Mouse (Mus musculus) retina, embryonic 14.5 days (tissue): ENCODE data around the gene Thrb.

Experiments
- DNase-seq: peaks from one replicate; pipeline ENCODE4 v3.0.0-alpha.2; 2015; ENCODE audit warnings: low spot score

The Thrb gene

DNA sequence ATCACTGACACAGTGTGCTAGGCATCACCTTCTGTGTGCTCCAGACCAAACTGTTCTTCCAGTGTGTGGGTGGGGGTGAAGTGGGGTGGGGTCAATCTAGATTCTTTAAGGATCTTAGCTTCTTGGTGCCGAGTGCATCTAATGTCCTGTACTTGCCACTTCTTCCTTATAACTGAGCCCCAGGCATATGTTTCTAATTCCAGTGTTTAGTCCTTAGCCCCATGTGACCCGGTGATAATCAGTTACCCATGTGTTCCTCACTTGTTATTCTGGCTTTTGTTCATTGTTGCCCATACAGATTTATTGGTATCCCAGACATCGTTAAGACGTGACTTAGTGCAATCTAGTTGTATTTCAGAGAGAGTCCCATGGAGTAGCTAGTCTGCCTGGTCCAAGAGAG lies 121.9 kb downstream of the Thrb start:
- DNase-seq = no peak

DNA sequence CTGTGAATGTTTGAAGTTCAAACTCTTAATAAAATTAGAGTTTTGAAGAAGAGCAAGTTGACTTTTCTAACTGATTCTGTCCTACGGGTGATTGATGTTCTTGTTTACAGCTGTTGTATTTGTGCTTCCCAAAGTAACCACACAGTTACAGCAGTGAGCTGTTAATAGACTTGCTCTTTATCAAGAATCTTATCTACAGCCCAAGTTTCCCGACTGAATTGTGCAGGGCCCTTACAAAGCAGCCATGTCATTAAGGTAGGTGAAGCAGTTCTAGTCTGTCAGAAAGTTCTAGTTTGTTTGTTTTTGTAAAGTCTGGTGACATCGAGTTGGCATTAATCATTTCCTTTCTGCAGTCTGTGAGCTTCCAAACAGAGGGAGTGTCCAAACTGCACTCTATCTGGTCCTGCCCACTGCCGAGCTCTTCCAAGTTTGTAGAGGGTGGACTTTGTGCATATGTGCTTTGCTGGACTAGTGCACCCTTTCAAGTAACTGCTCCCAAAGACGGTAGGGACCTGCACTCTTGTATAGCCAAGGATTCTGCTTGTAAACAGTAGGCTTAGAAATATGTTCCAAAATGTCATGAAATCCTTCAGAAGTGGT lies 124.2 kb downstream of the Thrb start:
- DNase-seq = no peak

DNA sequence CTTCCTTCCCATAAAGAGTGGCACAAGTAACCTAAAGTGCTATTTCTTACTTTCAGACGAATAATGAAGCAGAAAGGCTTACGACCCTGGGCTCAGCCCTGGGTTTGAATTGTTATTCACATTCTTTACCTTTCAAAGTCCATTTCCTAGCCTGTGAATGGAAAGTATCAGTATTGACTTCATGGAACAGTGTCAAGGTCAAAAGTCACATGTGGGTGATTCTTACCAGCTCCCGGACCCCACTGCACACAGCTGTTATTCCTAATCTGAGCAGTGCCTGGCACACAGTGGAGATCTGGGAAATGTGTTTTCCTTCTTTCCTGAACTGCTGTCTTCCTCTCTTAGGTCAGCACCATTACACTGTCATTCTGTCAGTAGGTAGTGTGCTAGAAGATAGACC lies 125.3 kb downstream of the Thrb start:
- no peak for DNase-seq

DNA sequence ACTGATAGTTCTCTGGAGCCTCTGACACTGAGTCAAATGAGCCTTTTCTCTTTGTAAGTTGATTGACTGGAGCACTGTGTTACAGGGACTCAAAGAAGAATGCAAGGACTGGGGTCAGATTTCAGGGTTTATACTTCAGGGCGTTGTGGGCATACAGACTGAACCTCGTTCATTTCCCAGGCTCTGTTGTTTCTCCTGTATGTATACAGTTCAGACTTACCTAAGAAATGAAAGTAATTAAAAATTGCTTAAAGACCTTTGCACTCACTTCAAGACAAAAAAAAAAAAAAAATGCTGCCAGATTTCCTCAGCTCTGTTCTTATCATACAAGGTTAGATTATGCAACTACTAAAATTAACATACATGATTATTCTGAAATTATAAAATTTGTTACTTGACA lies 126.2 kb downstream of the Thrb start:
- DNase-seq = no peak

DNA sequence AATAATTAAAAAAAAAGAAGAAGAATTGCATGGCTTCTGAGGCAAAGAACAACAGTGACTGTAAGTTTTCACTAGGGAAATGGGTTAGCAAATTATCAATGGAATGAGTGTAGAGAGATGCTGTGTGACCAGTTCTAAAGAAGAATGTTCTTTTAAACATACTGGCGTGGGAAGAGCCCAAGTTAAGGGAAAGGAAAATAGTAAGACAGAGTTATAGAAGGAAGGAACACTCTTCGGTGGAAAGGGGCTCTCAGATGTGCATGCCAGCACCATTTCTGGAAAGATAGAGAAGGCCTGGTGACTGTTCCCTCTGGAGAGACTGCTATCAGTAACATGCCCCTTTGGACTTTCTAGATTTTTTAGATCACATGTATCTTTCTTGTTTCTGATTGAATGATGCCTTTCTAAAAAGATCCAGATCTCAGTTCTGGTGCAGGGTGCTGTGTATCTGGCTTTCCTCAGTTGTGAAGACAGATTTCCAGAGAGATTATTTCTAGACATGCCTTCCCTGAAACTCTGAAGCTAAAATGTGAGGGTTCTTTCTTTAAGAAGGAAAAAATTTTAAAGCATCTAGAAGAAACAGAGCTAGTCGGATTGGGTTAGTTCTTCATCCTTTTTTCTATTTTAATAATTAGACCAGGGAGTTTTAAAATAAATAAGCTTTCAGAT lies 144.0 kb downstream of the Thrb start:
- no peak for DNase-seq

DNA sequence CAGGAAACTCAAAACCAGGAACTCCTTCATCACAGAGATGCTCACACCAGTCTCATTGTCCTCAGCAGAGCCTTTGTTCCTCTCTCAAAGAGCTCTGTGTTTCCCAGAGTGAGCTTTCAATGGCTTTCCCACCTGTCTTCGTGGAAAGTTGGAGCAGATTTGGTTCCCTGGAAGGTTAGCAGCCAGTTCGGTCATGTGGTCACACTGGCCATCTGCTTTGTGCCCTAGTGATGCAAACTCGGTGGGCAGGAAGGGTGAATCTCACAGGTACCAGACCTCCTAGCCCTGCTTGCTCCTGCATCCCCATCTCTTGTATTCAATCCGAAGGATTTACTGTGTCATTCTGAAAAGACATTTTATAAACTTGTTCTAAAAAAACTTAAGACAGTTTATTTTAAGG lies 151.0 kb downstream of the Thrb start:
- DNase-seq = no peak

DNA sequence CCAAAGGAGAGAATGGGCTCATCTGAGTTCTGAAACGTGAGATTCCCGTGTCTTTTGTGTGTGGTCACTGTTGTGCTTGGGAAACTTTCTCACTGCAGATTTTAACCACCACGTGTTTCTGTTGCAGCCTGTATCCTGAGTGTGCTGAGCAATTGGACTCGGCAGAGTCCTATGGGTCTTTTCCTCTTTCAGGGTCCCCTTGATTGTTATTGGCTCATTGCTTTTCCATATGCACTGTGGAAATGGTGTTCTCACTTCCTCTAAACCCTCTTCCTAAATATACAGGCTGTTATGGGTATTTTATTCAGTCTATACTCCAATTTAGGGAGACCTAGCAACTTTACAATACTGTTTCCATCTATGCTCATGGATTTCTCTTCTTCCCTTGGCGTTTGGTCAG lies 152.4 kb downstream of the Thrb start:
- no peak for DNase-seq

DNA sequence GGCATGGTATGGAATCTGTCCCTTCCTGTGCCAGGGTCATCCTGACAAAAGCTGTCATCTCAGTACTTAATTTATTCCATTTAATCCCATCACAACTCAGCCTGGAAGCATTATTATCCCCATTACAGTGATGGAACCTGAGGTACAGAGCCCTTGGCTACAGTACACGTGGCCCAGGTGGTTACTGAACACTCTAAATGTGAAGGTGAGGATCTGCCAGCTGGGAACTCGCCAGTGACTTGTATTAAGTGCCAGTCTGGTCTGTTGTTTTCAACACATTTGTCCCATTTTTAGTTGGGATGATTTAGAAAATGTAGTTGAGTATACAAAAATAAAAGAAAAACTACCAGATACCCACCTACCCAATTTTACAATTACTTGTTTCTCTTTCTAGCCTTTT lies 155.0 kb downstream of the Thrb start:
- no peak for DNase-seq

DNA sequence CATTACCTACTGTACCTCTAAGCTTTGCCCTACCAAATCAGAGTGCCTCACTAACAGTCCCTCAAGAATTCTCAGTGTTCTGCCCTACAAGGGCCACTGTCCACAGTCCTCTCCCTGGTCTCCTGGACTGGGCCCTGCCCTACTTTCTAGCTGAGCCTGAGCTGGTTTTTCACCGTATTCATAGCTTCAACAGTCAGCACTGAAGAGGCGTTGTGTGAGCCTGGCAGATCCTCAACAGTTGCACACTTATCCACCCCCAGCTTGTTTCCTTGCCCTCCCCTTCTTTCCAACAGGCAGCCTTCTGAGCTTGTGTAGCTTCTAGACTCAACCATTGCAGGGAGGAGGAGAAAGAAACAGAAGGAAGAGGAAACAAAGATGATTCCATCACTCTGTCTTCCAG lies 158.0 kb downstream of the Thrb start:
- DNase-seq = no peak

DNA sequence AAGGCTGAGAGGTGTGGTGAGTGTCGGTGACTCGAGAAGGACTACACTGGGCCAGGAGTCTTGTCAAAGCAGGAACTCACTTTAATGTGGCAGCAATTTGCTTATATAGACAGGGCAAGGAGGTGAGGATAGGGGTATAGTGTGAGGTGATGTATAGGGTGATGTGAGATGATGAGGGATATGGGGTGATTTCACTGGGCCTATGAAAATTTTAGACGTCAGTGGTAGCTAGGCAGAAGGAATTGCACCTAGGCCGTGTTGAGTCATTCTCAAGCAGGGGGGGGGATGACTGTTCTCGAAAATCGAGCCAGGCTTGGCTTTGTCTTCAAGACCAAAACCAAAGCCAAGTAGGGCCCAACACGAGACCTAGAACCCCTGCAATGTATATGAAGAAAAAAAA lies 162.7 kb downstream of the Thrb start:
- DNase-seq = no peak

DNA sequence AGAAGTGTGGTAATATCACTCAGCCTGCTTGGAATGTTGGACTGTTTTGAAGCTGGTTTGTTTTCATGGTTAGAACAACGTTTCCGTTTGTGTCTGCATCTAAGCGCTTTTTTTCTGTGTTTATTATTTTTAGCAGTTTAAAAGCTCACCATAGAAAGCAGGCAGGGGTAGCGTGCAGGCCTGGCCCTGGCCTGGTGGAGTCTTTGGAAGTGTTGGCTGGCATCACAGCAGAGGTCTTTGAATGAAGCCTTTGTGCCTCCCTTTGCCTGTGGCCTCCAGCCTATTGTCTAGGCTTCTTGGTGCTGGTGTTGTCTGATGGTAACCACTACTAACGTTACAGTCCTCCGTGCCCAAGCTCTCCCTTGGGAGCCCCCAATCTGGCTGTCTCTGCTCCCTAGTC lies 167.3 kb downstream of the Thrb start:
- DNase-seq = no peak

DNA sequence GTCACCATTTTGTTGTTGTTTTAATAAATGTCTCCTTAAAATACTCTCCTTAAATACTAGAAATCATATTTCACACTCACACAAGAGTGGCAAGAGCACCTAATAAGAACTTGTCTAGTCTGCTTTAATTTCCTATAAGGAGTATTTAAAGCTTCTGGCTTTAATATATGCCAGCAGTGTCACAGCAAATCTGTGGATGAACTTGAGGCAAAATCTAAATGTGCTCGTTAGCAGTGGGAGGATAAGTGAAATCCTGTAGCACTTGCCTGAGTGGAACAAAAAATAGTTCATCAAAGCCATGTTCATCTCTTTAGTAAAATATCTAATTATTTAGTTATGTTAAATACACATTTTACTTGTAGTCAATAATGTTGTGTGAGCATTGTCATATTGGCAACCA lies 175.7 kb downstream of the Thrb start:
- no peak for DNase-seq

DNA sequence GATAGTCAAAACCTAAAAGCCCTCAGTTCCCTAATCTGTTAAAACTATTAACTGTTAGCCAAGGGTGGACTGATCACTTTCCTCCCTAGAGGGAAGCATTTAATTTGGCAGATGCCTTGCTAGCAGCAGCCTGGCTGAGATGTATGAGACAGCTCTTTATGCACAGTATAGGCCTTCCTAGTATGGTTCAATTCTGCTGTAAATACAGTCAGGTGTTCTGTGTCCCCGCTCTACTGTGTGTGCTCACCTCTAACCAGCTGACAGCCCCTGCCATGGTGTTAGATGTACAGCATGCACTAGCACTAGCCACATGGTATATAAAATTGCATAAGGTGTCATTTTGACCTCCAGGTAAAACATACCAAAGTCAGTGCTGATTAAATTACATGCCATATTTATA lies 176.7 kb downstream of the Thrb start:
- DNase-seq = no peak

DNA sequence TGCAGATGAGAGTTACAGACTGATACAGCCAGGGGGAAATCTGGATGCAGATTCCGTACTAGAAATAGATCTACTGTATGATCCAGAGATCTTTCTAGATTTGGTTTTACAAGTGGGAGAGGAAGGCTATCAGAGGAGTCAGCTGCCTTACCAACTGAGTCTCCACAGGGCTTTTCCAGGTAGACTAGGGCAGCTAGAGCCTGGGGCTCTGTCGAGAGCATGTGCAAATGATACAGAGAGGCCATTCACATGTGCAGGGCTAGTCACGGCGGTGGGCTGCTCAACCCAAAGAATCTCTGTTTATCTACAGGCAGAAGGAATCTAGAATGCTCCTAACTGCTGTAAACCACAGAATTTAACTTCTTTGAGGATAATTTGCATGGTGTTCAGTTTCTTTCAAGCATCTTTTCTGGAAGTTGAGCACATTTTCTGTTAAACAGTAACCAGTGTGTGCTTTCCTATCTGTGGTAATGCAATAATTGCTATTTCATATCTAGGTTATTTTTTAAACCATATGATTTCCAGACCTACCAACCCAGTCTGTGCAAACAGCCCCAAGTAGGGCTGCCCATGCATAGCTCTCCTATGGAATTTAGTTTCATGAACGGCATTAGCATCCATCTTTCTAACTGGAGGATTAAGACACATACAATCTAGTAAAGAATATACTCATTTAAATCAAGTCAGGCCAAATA lies 185.1 kb downstream of the Thrb start:
- no peak for DNase-seq

DNA sequence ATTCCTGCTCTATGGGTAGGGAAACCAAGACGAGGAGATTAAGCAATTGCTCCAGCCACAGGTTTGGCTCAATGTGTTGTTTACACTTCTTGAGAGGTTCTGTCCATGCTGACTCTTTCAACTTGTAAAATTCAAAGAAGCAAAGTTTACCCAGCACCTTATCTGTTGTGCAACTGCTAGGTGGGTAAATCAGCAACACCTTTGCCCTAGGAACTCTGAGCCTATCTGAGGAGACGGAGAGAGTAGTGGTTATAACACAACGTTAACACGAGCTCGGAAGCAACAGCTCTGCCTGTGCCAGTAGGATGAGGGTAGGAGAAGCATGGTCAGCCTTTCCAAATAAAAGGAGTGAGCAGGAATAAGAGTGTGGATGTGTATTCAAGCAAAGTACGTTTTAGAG lies 185.8 kb downstream of the Thrb start:
- DNase-seq = no peak

DNA sequence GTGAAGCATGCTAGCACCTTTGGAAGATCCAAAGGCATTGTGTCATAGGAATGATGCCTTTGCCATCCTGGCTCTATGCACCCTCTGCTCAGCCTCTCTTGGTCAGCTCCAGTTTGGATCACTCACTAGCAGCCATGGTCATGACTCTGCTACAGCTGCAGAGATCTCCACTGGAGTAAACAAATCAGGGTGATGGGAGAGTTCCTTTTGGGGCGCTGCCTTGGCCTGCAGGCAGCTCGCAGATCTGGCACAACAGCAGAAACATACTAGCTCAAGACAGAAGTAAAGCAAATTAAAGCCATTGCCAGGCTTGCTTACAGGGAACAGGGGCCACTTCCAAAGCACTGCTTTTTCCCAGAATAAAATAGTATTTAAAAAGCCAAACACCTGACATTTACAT lies 186.6 kb downstream of the Thrb start:
- DNase-seq = no peak

DNA sequence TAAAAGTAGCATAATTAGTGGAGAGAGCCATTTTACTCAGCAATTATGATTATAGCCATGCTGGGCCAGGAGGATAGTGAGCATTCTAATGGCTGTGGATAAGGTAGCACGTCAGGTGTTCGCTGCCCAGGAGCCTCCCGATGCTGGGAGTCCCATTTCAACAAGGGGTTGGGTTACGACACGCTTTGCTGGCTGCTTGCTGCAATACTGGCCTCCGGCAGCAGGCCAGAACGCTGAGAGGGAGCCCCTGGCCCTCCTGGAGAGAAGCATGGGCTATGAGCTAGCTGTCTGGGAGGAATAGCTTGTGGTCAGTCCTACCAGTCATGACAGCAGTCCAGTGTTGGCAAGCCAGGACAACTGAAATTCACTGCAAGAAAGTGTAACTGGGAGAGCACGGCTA lies 187.2 kb downstream of the Thrb start:
- no peak for DNase-seq

DNA sequence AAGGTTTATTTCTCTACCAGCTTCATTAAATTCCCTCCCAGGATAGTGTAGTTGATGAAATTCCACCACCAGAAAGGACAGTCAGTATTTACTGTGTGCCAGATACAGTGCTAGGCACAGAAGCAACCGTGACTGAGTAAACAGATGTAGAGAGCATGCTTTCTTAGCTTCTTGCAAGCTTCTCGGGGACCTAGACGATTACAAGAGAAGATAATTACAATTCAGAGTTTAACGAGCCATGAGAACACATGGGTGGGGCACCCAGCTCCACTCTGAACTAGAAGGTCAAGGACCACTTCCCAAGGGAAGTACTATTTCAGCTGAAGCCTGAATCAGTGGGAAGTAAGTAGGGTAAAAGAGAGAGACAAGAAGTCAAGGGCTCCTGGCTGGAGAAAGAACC lies 190.3 kb downstream of the Thrb start:
- no peak for DNase-seq

DNA sequence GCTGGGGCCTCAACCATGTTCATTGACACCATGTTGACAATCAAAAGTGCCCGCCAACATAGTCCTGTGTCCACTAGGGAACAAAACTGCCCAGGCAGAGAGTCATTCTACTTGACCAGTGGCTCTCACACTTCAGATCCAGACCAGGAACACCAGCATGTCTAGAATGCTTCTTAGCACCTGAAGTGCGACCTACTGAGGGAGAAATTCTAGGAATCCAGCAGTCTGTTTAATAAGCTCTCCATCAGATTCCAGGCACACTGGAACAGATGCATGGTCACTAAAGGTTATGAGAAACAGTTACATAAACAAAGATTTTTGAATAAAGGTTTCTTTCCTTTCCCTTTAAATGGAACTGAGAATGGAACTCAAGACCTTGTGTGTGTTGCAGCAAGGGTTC lies 192.2 kb downstream of the Thrb start:
- no peak for DNase-seq

DNA sequence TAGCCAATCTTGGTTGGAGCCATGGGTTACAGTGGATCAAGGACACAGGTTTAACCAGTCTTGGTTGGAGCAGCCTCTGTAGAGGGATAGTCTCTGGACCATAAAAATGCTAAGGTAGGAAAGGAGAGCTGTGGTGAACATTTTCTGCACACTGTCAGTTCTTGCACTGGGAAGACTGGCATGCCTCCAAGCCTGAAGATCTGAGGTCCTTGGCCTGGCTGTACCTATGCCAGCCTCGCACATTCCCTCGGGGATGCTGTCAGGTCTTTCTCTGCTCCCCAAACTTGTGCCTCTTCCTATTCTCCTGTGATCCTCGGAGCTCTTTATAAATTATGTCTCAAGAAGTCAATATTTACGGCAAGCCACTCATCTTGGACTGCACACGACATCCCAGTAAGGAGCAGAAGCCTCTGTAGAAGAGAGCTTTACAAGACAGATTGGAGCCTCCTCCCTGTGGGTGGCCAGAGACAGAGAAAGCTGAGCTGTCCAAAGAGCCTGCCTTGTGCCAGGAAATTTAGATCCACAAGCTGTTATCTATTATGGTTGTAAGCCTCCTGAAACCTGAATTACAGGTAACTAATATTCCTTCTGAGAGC lies 199.8 kb downstream of the Thrb start:
- no peak for DNase-seq

DNA sequence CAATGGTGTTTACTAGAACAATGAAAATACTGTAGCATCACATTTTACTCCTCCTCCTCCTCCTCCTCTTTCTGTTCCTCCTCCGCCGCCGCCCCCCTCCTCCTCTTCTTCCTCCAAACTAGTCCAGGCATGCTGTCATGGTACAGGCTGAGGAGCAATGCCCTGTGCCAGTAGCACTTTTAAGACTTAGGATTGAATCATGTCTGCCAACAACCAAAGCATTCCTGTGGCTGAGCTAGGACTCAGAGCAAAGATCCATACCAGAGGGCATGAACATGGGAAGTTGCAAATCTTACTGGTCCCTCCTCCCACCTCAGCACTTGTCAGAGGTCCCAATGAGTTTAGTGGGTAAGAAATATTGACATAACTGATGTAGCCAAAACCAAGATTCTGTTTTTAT lies 202.6 kb downstream of the Thrb start:
- no peak for DNase-seq

DNA sequence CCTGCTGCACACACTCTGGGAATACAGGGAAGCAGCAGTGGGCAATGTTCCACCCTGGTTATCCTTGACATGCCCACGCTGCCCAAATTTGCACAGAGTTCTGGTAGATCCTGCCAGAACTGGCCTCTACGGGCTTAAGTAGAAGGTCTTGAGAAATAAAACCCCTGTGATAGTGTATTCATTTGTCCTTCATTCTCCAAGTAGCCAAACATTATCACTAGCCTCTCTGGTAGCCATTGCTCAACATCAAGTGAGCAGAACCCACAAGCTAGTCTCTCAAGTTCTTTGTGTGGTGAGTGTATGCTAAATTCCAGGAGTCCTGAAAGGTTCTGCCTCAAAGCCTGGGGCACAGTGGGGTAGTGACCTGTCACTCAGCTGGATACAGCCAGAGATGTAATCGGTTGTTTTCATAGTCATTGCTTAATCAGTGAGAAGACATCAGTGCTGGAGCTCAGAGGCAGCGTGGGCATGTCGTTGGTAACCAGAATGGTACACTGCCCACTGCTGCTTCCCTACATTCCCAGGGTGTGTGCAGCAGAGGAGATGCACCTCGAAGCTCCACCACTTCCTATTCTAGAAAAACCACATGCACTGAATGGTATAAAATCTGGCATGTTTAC lies 203.8 kb downstream of the Thrb start:
- no peak for DNase-seq

DNA sequence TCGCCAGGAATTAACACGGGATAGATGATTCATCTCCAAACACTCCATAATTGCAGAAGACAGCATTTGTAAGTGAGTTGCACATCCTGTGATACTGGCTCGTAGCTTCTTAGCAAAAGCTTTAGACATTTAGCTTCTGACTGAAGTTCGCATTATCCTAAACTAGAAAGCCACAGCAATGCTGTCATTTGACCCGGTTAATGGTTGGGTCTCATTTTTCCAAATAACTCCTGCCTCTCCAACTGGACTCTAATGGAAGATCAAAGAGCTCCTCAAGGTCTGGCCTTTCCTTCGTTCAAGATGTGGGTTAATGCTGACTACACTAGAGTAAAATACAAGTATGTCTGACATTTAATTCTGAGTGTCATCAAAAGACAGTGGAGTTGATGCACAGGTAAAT lies 208.3 kb downstream of the Thrb start:
- DNase-seq = no peak
